Mouse (Mus musculus): ENCODE data around the gene Eya2. TPM values are rescaled to one million over a fixed set of nuclear protein-coding genes. Genes with fewer than 3 reads are reported as not detected.

Eya2 gene
- total RNA-seq, 1 experiment from 2014 or later, result 5.0 TPM

GRCm38 (mm10) chr2:165688896-165689295 is 94.1 kb downstream of the Eya2 start:
- no peak for ATAC-seq (ENCODE audit: extremely low read depth, insufficient number of reproducible peaks, low FRiP score, poor library complexity, severe bottlenecking)

- no peak for ATAC-seq (ENCODE audit: extremely low read depth, insufficient number of reproducible peaks, low FRiP score, poor library complexity, severe bottlenecking)
Observed at GRCm38 (mm10) chr2:165691016-165691415, 96.2 kb downstream of the Eya2 start.

DNA sequence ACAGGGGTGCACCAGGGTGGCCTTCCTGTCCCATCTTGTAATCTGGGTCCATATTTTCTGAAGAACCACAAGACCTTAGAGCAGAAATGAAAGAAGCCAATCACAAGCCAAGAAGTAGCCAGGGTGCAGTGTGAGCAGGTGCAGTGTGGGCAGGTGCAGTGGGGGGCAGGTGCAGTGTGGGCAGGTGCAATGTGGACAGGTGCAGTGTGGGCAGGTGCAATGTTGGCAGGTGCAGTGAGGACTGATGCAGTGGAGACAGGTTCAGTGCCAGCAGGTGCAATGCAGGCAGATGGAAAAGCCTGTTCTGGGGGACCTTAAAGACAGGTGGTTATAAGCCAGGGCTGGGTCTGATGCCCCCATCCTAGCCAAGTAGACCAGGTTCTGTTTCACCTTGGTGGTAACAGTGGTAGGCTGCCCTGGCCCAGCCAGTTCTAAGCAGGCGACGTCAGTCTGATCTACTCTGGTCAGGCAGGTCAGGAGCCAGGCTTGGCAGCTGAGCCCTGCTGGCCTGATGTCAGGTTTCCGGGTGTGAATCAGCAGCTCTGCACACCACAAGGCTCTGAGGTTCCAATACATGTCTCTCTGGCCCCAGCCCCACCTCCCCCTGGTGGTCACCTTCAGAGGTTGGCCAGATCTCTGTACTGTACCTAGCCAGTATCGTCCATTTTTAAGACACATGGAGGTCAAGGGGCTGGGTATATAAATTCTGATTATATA is 98.3 kb downstream of the Eya2 start:
- no peak for ATAC-seq (ENCODE audit: extremely low read depth, insufficient number of reproducible peaks, low FRiP score, poor library complexity, severe bottlenecking)

DNA sequence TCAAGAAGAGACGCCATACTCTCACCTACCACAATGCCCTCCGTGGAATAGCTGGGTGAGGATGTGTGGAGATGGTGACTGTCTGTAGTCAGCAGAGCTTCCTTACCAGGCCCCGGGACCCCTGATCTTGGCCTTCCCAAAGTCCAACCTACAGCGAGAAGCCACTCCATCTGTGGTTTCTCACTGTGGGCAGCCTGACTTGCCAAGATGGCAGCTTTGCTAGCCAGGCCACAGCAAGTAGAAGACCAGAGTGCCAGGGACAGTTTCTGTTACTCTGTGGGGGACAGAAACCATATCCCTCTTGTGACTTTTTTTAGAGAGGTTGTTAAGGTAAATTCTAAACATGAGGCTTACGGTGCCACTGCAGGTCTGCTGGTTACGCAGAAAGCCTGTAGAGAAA is 99.9 kb downstream of the Eya2 start:
- ATAC-seq (ENCODE audit: extremely low read depth, insufficient number of reproducible peaks, low FRiP score, poor library complexity, severe bottlenecking), result no peak

GRCm38 (mm10) chr2:165700252-165700908 is 105.5 kb downstream of the Eya2 start:
- ATAC-seq (ENCODE audit: extremely low read depth, insufficient number of reproducible peaks, low FRiP score, poor library complexity, severe bottlenecking), result no peak

- no peak for ATAC-seq (ENCODE audit: extremely low read depth, insufficient number of reproducible peaks, low FRiP score, poor library complexity, severe bottlenecking)
Observed at GRCm38 (mm10) chr2:165703033-165703805, 108.4 kb downstream of the Eya2 start.

DNA sequence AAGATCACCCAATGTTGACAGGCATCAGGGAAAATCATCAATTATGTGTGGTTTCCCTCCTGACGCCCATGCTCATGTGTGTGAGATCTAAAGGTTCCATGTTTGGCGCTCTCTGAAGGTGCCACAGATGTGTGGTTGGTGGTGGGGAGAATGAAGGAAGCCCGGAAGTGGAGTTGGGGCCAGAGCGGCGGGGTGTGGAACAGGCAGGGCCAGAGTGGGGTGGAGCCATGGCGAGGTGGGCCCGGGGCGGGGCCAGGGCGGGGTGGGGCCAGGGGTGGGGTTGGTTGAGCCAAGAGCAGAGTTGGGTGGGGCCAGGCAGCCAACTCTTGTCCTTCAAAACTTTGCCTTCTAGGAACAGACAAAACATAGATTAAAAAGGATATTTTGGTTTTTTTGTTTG is 113.4 kb downstream of the Eya2 start:
- no peak for ATAC-seq (ENCODE audit: extremely low read depth, insufficient number of reproducible peaks, low FRiP score, poor library complexity, severe bottlenecking)

DNA sequence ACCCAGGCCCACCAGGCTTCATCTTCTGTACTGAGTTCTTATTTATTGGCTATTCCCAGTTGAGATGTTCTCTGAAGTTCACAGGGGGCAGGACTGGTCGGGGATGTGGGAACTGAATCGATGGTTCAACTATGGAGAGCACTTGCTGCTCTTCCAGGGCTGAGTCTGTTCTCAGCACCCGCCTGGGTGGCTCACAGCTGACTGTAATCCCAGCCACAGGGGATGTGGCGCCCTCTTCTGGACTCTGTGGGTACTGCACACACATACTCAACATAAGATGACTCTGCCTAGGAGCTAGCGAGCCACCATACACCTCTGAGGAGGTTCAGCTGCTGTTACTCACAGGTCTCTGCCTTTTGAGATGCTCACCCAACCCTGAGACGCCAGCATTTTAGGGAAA is 121.9 kb downstream of the Eya2 start:
- ATAC-seq (ENCODE audit: extremely low read depth, insufficient number of reproducible peaks, low FRiP score, poor library complexity, severe bottlenecking), result no peak

GRCm38 (mm10) chr2:165717182-165718176 is 122.6 kb downstream of the Eya2 start:
- no peak for ATAC-seq (ENCODE audit: extremely low read depth, insufficient number of reproducible peaks, low FRiP score, poor library complexity, severe bottlenecking)

GRCm38 (mm10) chr2:165719382-165719781 is 124.5 kb downstream of the Eya2 start:
- no peak for ATAC-seq (ENCODE audit: extremely low read depth, insufficient number of reproducible peaks, low FRiP score, poor library complexity, severe bottlenecking)

GRCm38 (mm10) chr2:165721941-165722340 is 127.1 kb downstream of the Eya2 start:
- ATAC-seq (ENCODE audit: extremely low read depth, insufficient number of reproducible peaks, low FRiP score, poor library complexity, severe bottlenecking), result no peak

DNA sequence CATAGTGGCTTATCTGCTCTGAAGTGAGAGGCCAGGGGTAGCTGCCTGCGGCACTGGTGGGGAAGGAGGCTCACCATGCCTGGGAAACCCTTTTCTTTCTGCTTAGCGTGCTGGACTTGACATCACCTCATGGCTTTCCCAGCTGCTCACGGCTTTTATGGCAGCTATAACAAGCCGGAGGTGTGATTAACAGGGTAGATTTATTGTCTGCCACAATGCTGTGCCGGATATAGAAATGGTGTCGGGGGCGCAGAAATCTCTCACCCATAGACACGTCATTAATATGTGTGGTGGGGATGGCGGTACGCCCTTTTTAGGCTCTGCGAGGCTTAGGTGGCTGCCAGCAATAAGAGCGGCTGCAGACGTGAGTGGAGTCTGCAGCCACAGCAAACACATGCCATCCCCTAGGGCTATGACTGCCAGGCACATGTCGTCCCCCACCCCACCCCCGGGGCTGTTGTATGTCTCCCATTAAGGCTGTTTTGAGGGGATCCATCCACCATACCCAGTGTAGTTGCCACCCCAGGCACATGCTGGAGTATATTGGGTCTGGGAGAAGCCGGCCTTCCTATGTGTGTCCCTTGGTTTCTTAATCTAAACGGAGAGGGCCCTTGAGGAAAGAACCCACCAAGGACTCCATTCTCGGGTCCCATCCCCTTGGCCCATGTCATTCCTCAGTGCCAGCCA is 137.9 kb downstream of the Eya2 start:
- no peak for ATAC-seq (ENCODE audit: extremely low read depth, insufficient number of reproducible peaks, low FRiP score, poor library complexity, severe bottlenecking)

DNA sequence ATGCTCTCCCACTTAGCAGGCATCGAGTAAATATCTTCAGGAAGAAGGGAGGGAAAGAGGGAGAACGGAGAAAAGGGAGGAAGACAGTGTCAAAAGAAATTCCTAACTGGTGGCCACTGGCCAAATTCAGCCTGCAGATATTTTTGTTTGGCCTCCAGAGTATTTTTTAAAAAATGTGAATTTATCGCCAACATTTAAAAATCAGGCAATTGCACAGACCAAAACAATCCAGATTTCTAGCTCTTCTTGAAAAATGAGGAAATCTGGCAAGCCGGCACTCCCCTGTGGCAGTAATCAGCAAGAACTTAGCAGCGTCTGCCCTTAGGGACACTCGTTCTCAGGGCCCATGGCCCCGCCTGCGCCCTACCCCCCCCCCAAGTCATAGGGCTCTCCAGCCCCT is 138.9 kb downstream of the Eya2 start:
- ATAC-seq (ENCODE audit: extremely low read depth, insufficient number of reproducible peaks, low FRiP score, poor library complexity, severe bottlenecking), result no peak

DNA sequence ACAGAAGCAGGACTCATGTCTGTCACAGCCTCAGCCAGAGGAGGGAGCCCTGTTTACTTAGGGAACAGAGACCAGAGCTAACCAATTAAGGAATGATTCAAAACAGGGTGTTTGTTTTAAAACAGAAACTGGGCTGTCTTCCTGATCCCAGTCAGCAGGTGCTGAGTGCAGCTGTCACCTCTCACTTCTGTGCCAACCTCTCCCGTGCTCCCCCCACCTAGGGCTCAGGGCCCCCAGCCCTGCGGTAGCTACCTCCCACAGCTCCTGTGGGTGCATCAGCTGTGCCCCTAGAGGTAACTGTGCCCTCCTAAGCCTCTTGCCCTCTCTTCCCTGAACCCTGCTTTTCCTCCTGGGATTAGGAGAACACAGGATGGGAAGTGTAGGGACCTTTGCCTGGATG is 141.5 kb downstream of the Eya2 start:
- ATAC-seq (ENCODE audit: extremely low read depth, insufficient number of reproducible peaks, low FRiP score, poor library complexity, severe bottlenecking), result no peak

- ATAC-seq (ENCODE audit: extremely low read depth, insufficient number of reproducible peaks, low FRiP score, poor library complexity, severe bottlenecking), result no peak
Observed at GRCm38 (mm10) chr2:165740381-165740780, 145.5 kb downstream of the Eya2 start.

GRCm38 (mm10) chr2:165740982-165741381 is 146.2 kb downstream of the Eya2 start:
- ATAC-seq (ENCODE audit: extremely low read depth, insufficient number of reproducible peaks, low FRiP score, poor library complexity, severe bottlenecking), result no peak

DNA sequence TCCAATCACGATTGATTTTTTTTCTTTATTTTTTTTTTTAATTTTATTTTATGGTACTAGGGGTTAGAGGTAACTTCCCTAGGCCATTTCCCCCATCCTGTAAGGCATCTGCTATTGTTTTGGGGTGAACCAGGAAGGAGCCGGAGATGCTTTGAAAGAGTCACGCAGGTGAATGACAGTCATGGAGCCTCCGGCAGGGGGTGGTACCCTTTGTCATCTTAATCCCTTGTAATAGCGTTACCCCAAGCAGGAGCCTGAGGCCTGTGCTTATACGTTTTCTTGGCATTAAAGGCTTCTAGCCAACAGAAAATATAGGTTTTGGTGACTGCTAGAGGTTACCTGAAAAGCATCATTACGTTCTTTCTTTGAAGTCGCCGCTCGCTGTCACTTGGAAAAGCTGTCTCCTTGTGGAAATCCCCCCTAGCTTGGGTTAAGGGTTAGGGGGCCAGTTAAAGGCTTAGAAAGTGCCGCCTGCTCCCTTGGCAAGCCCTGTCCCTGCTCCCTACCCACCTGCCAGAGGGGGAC is 146.8 kb downstream of the Eya2 start:
- no peak for ATAC-seq (ENCODE audit: extremely low read depth, insufficient number of reproducible peaks, low FRiP score, poor library complexity, severe bottlenecking)

DNA sequence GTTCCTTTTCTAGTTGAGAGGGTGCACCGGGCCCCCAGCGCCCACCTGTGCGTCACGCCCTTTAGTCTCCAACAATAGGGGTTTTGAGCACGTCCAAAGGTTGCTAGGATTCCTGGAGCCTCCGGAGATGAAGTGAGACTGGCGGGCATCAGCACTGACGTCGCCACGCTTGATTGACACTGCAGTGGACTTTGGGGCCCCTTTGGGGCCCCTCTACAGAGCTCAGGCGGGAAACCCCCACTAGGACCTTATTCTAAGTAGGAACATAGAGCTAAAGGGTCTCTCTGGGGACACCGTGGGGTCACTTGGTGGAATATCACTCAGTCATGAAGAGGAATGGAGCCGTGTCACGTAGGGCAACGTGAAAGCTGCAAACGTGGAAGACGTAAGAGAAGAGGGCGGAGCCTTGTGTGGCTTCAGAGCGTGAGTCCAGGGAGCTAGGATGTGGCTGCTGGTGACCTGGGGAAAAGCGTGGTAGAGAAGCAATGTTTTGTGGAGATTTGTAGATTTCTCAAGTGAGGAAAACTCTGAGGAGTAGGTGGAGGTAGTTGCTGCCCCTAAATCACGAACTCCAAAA is 147.5 kb downstream of the Eya2 start:
- ATAC-seq (ENCODE audit: extremely low read depth, insufficient number of reproducible peaks, low FRiP score, poor library complexity, severe bottlenecking), result no peak
